Mouse (Mus musculus) intestine, embryonic 16.5 days (tissue): ENCODE results near the gene Tnpo1. TPM values are rescaled to one million over a fixed set of nuclear protein-coding genes. Genes with fewer than 3 reads are reported as not detected.
A peak's percentile ranks its signal among the peaks of the same experiment; 100 is the strongest.

ENCODE experiments used
- ATAC-seq: fragments of 200-750 bp; cut with Nextera tagmentation; 2 replicates; pipeline ENCODE4 v1.8.0; 2017; ENCODE audit warnings: moderate TSS enrichment, moderate library complexity
- H3K27ac ChIP-seq: fragments of 300-500 bp; sonication (generic); 2 replicates; pipeline ENCODE4 v1.5.1; 2014; ENCODE audit warnings: mild to moderate bottlenecking, low read length
- H3K27me3 ChIP-seq: fragments of 300-500 bp; sonication (generic); replicated peaks from 2 replicates; pipeline ENCODE4 v1.6.1; 2014; ENCODE audit warnings: low read length, control low read depth, mixed read lengths; ENCODE audit not compliant: control insufficient read depth, insufficient read depth
- H3K36me3 ChIP-seq: fragments of 300-500 bp; sonication (generic); 2 replicates; pipeline ENCODE4 v1.6.1; 2014; ENCODE audit warnings: low read length, control low read depth; ENCODE audit not compliant: control insufficient read depth, insufficient read depth
- H3K4me1 ChIP-seq: fragments of 300-500 bp; sonication (generic); 2 replicates; pipeline ENCODE4 v1.6.1; 2014; ENCODE audit warnings: low read length, control low read depth, mixed read lengths; ENCODE audit not compliant: control insufficient read depth, insufficient read depth
- H3K4me2 ChIP-seq: fragments of 300-500 bp; sonication (generic); 2 replicates; pipeline ENCODE4 v1.6.1; 2014; ENCODE audit warnings: low read depth, low read length, control low read depth
- H3K4me3 ChIP-seq: fragments of 300-500 bp; sonication (generic); 2 replicates; pipeline ENCODE4 v1.5.1; 2014; ENCODE audit warnings: mild to moderate bottlenecking, low read length
- H3K9ac ChIP-seq: fragments of 300-500 bp; sonication (generic); 2 replicates; pipeline ENCODE4 v1.6.1; 2014; ENCODE audit warnings: low read depth, low read length
- H3K9me3 ChIP-seq: fragments of 300-500 bp; sonication (generic); 2 replicates; pipeline ENCODE4 v1.6.1; 2016; ENCODE audit warnings: low read length, control low read depth; ENCODE audit not compliant: control insufficient read depth
- WGBS: fragments of 180-500 bp; shearing (Covaris S2); extraction: QIAGEN DNeasy Blood & Tissue Kit; methylation state at CpG from one replicate; pipeline ENCODE4 v1.1.7; 2014; 5-methylcytosine and 5-hydroxymethylcytosine counted together
- polyA plus RNA-seq: library from polyadenylated mRNA; unstranded; fragments of >200 nt; fragmentation: Nextera tagmentation; extraction: Ambion mirVana; gene quantifications from 2 replicates; pipeline ENCODE4 v1.2.1, GENCODE M21; 2015

Gene Tnpo1
- polyA plus RNA-seq, 1 experiment from 2014 or later, result 50.7 TPM

DNA sequence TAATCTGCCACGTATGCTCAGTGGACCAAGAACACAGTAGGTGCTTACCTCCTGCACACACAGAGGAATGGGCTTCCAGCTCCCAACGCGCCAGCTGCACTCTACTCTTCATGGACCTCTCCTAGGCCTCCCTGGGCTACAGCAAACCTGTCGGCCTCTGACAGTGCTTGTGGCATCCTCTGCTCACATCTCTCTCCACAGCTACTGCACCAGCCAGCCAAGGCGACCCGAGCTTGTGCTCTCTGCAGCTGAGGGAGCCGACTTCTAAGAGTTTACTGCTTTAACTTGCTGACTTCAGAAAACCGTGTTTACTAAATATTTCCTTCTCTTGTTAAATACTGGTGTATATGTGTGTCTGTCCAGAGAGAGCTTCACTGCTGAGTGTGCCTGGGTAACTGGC, 6.5 kb downstream of the Tnpo1 start:
- no peak overlapping the region for H3K4me3 ChIP-seq
- WGBS, result 80% methylated on average over 8 of the region's 8 CpGs
- no peak overlapping the region for H3K4me2 ChIP-seq
- H3K9ac ChIP-seq, result no peak overlapping the region
- no peak overlapping the region for H3K27ac ChIP-seq
- ATAC-seq, result no peak
- H3K4me1 ChIP-seq, result peaks cover 28% of the 10 kb centered on the region
- H3K36me3 ChIP-seq, result no peaks in the 10 kb centered on the region; the same call in 1 of the 2 replicates
- H3K9me3 ChIP-seq, result no peaks in the 10 kb centered on the region
- H3K27me3 ChIP-seq, result no peaks in the 10 kb centered on the region

DNA sequence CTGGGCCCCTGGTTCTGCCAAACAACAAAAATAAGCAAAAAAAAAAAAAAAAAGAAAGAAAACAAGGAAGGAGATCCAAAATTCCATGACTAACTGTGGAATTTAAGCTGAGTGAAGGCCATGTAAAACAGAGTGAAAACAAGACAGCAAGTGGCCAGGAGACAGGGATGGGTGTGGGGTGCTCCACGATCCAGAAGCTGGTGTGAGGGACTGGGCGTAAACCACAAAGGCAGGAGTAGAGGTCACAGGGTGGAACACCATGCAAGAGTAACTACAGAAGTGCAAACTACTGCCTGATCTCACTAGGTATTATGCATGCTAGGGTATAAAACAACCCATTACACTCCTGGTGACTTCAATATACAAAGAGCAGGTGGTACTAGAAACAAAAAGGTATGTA, 8.3 kb downstream of the Tnpo1 start:
- no peak overlapping the region for H3K4me3 ChIP-seq
- no peak; the same call in 1 of the 2 replicates for ATAC-seq
- no peak overlapping the region for H3K9ac ChIP-seq

GRCm38 (mm10) chr13:98915591-98915990, 10.6 kb downstream of the Tnpo1 start:
- Histone ChIP-seq H3K4me2 (no peak overlapping the region), H3K4me1 (peaks cover 32% of the 10 kb centered on the region), H3K9ac (no peak overlapping the region), H3K4me3 (no peak overlapping the region), H3K27me3 (no peaks in the 10 kb centered on the region), H3K9me3 (no peaks in the 10 kb centered on the region), H3K36me3 (no peaks in the 10 kb centered on the region), H3K27ac (no peak overlapping the region)
- no peak for ATAC-seq
- 61% methylated on average over 4 of the region's 4 CpGs for WGBS

More for the DNA sequence above, 8.3 kb downstream of the Tnpo1 start:
- no peaks in the 10 kb centered on the region; the same call in 1 of the 2 replicates for H3K36me3 ChIP-seq
- H3K27me3 ChIP-seq, result no peaks in the 10 kb centered on the region
- no peak overlapping the region for H3K4me2 ChIP-seq
- H3K27ac ChIP-seq, result no peak overlapping the region
- H3K9me3 ChIP-seq, result no peaks in the 10 kb centered on the region
- peaks cover 31% of the 10 kb centered on the region for H3K4me1 ChIP-seq
- WGBS, result 79% methylated on average over 2 of the region's 2 CpGs

GRCm38 (mm10) chr13:98914844-98915212, 11.4 kb downstream of the Tnpo1 start:
- Histone ChIP-seq H3K9ac (no peak overlapping the region), H3K36me3 (no peaks in the 10 kb centered on the region), H3K4me2 (no peak overlapping the region), H3K27ac (no peak overlapping the region), H3K9me3 (no peaks in the 10 kb centered on the region), H3K4me1 (peaks cover 31% of the 10 kb centered on the region), H3K4me3 (no peak overlapping the region), H3K27me3 (no peaks in the 10 kb centered on the region)
- 53% methylated on average over 5 of the region's 5 CpGs for WGBS
- no peak for ATAC-seq

- H3K4me3 ChIP-seq, result no peak overlapping the region
- no peak for ATAC-seq
- no peaks in the 10 kb centered on the region for H3K36me3 ChIP-seq
- H3K4me2 ChIP-seq, result no peak overlapping the region
- H3K4me1 ChIP-seq, result peaks cover 36% of the 10 kb centered on the region
- no peak overlapping the region for H3K9ac ChIP-seq
- no peaks in the 10 kb centered on the region for H3K9me3 ChIP-seq
- 61% methylated on average over 14 of the region's 14 CpGs for WGBS
- 0 out of 2 replicates have a peak overlapping the region, but pooled peaks have one; percentile 13 for H3K27ac ChIP-seq
- no peaks in the 10 kb centered on the region for H3K27me3 ChIP-seq
Observed at GRCm38 (mm10) chr13:98914010-98914843, 12.0 kb downstream of the Tnpo1 start.

- Histone ChIP-seq H3K4me2 (no peak overlapping the region), H3K27me3 (no peaks in the 10 kb centered on the region), H3K9me3 (no peaks in the 10 kb centered on the region), H3K36me3 (no peaks in the 10 kb centered on the region), H3K9ac (no peak overlapping the region), H3K4me1 (peaks cover 35% of the 10 kb centered on the region), H3K27ac (no peak overlapping the region), H3K4me3 (no peak overlapping the region)
- ATAC-seq, result no peak
- 43% methylated on average over 7 of the region's 7 CpGs for WGBS
Observed at GRCm38 (mm10) chr13:98913196-98913595, 13.0 kb downstream of the Tnpo1 start.

GRCm38 (mm10) chr13:98912602-98913001, 13.6 kb downstream of the Tnpo1 start:
- WGBS, result 55% methylated on average over 8 of the region's 8 CpGs
- Histone ChIP-seq H3K4me1 (peaks cover 30% of the 10 kb centered on the region), H3K4me3 (no peak overlapping the region), H3K4me2 (no peak overlapping the region), H3K27me3 (no peaks in the 10 kb centered on the region), H3K36me3 (no peaks in the 10 kb centered on the region), H3K9me3 (no peaks in the 10 kb centered on the region), H3K9ac (no peak overlapping the region), H3K27ac (no peak overlapping the region)
- no peak for ATAC-seq

GRCm38 (mm10) chr13:98910801-98911200, 15.4 kb downstream of the Tnpo1 start:
- WGBS, result 76% methylated on average over 3 of the region's 3 CpGs

GRCm38 (mm10) chr13:98904608-98905007, 21.6 kb downstream of the Tnpo1 start:
- Histone ChIP-seq H3K4me2 (no peak overlapping the region), H3K9ac (no peak overlapping the region), H3K27ac (no peak overlapping the region), H3K4me3 (no peak overlapping the region), H3K9me3 (no peaks in the 10 kb centered on the region), H3K36me3 (0 out of 2 replicates have a peak, but pooled peaks cover 4% of the 10 kb centered on the region), H3K4me1 (peaks cover 2% of the 10 kb centered on the region), H3K27me3 (no peaks in the 10 kb centered on the region)
- WGBS, result 88% methylated on average over 2 of the region's 2 CpGs
- ATAC-seq, result no peak

More at GRCm38 (mm10) chr13:98910801-98911200, 15.4 kb downstream of the Tnpo1 start:
- Histone ChIP-seq H3K4me3 (no peak overlapping the region), H3K4me1 (peaks cover 28% of the 10 kb centered on the region), H3K36me3 (no peaks in the 10 kb centered on the region), H3K27ac (no peak overlapping the region), H3K27me3 (no peaks in the 10 kb centered on the region), H3K9me3 (no peaks in the 10 kb centered on the region), H3K4me2 (no peak overlapping the region), H3K9ac (no peak overlapping the region)
- ATAC-seq, result no peak
